Mouse (Mus musculus) layer of hippocampus, adult 18-20 months (tissue): ENCODE measurements at regions not wholly inside any gene's neighbourhood (a gene's known extent, or its start where the extent isn't known, plus 50 kb on each side); places are given as distances from the start of the nearest gene placed in this dataset.

Experiments used
- DNase-seq, 2 experiments: peaks; one replicate each; pipeline ENCODE4 v3.0.0; 2022; ENCODE audit warnings: low spot score in 2 of 2

DNA sequence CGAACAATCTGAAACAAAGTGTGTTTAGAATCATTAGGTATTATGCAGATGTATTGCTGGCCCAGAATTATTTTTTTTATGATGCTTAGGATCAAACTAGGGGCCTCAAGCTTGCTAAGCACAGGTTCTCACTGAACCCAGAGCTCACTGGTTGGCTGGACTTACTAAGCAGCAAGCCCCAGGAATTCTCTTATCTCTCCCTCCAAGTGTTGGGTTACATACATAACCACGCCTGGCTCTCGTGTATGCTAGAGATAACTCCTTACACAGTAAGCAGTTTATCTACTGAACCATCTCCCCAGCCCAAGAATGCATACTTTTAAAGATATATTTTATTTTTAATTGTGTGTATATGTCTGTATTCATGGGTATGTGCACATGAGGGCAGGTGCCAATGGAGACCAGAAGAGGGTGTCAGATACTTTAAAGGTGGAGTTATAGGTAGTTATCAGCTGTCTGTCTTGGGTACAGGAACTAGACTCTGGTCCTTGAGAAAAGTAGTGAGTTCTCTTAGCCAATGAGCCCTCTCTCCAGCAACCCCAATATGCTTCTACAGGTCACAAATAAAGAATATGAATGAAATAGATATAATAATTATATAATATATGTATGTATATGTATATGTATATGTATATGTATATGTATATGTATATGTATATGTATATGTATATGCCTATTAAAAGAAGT is 86.0 kb upstream of the Xpo1 start:
- DNase-seq = no peak

DNA sequence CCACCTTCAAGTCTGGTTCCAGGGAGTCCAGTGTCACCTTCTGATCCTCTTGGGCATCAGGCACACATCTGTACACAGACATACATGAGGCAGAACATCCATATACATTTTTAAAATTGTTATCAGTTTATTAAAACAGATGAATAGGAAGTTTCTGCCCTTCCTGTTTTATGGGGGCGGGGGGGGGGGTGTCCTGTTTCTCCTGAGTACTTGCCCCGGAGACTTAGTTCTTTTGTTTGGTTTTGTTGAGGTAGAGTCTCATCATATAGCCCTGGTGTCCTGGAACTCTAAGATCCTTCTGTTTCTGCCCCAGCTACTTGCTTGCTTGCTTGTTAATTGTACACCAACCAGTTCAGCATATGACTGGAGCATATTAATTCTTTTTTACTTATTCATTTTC is 85.0 kb upstream of the Xpo1 start:
- DNase-seq = no peak

DNA sequence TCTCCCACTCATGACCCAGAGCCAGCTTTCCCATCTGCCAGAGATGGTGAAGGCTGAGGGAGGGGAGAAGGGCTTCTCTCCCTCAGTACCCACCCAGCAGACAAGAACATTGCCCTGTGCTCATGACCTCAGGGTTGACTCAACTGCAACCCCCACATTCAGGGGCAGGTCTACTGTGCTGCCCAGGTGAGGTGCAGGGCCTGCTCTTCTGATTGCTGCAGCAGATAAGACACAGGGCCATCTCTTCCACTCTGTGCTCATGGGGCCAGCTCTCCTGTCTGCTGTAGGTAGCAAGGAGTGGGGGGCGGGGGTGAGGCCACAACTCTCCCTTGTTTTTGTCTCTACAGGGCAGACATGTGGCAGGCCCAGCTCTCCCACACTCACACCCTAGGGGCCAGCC is 84.1 kb upstream of the Xpo1 start:
- DNase-seq = no peak

DNA sequence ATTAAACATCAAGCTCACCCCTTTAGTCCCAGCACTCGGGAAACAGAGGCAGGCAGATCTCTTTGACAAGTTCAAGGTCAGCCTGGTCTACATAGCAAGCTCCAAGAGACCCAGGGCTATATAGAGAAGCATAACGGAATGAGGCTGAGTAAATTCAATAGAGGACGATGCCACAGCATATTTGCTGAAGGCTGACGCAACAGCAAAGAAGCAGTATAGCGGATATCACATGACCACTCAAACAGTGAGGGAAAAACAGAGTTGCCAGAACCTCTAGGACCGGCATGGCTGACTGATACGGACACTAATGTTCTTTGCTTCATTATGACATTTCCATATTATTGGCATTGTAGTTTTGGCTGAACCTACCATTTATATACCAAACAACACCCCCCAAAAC is 74.2 kb upstream of the Xpo1 start:
- DNase-seq = no peak

DNA sequence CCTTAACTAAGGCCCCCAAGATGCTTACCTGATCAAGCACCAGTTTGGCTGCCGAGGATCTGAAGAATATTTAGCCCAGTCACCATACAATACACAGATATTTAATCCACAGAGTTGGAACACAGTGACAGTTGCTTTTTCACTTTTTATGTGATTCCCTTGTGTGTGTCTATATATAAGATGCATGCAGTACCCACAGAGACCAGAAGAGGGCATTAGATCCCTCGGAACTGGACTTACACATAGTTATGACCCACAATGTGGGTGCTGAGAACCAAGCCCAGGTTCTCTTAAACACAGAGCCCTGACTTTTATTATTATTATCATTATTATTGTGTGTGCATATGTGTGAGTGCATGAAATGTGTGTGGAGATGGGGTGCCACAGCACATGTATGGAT is 70.6 kb upstream of the Xpo1 start:
- DNase-seq = no peak

DNA sequence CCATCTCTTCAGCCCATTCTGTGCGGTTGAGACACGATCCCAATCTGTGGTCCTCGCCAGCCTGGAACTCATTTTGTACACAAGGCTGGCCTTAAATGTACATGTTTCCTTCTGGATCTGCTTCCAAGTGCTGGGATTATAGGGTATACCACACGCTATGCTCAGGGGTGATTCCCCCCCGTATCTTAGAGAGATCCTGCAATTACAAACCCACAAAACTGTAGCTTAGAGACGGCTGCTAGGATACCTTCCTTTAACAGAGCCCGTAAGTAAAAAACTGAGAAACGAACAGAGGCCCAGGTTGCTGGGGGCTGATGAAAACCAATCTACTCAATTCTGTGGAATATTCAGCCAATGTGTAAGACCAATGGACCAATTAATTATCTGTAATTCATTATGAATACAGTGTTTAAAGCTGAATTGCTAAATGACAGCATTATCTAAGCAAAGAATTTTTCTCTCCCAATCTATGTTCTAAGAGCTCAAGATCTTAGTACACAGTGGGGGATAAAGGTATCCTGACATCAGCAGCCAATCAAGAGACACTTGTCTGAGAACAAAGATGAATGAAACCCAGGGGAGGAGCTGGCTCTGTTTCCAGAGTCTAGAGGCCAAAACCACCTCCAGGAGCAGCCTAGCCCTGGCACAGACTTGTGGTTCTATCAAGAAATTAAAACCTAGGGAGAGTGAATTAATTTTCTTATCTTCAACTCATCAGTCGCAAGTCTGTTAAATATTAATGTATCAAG is 54.0 kb upstream of the Xpo1 start:
- no peak for DNase-seq

DNA sequence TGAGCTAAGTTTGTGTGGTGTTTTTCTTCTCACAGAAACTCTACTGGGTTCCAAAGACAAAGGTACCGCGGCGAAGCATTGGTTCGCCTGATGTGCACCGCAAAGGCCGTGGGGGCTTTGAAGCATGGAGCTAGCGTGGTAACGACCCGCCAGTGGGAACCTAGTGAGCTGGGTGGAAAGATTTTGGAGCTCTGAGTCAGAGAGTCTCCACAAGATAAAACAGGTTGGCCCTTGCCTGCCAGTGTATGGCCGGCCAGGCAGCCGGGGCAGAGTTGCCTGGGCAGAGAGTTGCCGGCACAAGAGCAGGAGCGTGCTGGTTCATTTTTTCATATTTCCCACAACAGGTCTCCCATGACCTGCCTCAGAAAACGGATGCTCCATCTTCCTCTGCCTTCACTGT is 52.3 kb upstream of the Xpo1 start:
- no peak for DNase-seq

DNA sequence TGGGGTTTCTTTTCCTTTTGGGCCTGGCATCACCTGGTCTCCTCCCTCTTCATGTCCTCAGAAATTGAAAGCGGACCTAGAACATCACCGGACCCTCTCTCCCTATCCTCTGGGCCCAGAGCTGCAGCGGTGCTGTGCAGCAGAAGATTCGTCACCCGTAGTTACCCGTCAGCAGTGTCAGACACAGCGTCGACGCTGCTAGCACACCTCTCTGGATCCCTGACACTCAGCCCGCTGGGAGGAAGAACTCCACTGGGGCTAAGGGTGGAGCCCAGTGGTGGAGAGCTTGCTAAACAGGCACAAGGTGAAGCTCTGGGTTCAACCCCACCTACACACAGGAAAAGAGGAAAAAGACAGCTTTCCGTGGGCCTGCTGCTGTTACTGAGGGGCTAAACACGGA is 51.8 kb upstream of the Xpo1 start:
- DNase-seq = no peak
